Mouse (Mus musculus): ENCODE results near the gene Fbxl7. TPM values are rescaled to one million over a fixed set of nuclear protein-coding genes. Genes with fewer than 3 reads are reported as not detected.
"Not testable (repeated sequence)": the region's sequence is repeated elsewhere in the genome, so short reads cannot be mapped to it uniquely, and the experiment has no call there.

The Fbxl7 gene
- polyA plus RNA-seq, 1 experiment: 1.7 TPM

DNA sequence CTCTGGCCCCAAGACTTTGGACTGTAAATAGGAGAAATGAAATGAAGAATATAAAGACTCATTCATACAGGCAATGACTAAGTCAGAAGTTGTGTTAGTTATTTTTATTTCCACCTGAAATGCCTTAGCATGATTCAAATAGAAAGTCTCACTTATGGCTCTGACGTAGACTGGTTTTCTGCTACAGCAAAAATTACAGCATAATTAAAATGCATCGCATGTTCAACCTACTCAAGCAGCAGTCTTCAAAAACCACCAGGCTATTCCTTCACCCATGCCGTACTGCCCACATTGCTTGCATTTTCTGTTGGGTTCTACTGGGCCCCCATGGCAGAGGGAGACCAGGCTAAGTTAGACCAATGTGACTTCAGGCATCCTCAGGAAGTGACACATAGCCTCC, 146.9 kb downstream of the Fbxl7 start:
- H3K27ac ChIP-seq (ENCODE audit: insufficient read depth, low read length): no peak overlapping the region
- no peak for TF ChIP-seq CTCF (IDR thresholded peaks at IDR 0.05; ENCODE audit: extremely low read depth, insufficient read depth, insufficient read length, insufficient replicate concordance)
- TF ChIP-seq POLR2A (IDR thresholded peaks at IDR 0.05; ENCODE audit: low read depth, low read length): no peak
- no peak for DNase-seq (ENCODE audit: low read depth in 1 of 2, low spot score in 2 of 2)
- no peaks in the 10 kb centered on the region for H3K4me1 ChIP-seq (ENCODE audit: control insufficient read depth, insufficient read depth, insufficient read length)
- no peak overlapping the region for H3K4me3 ChIP-seq (ENCODE audit: extremely low read depth, insufficient read depth, insufficient read length)
- no peaks in the 10 kb centered on the region for H3K27me3 ChIP-seq (ENCODE audit: control insufficient read depth, insufficient read depth, low read length)
- 93% methylated on average over 3 of the region's 3 CpGs for WGBS
- H3K36me3 ChIP-seq (ENCODE audit: control insufficient read depth, insufficient read depth, low read length): no peaks in the 10 kb centered on the region

- no peak for DNase-seq (ENCODE audit: low read depth in 1 of 2, low spot score in 2 of 2)
- TF ChIP-seq CTCF (IDR thresholded peaks at IDR 0.05; ENCODE audit: extremely low read depth, insufficient read depth, insufficient read length, insufficient replicate concordance) (no peak), POLR2A (IDR thresholded peaks at IDR 0.05; ENCODE audit: low read depth, low read length) (no peak)
- no peak overlapping the region for H3K27ac ChIP-seq (ENCODE audit: insufficient read depth, low read length)
- WGBS: 81% methylated on average over 2 of the region's 2 CpGs
- no peaks in the 10 kb centered on the region for H3K36me3 ChIP-seq (ENCODE audit: control insufficient read depth, insufficient read depth, low read length)
- H3K4me3 ChIP-seq (ENCODE audit: extremely low read depth, insufficient read depth, insufficient read length): no peak overlapping the region
- H3K27me3 ChIP-seq (ENCODE audit: control insufficient read depth, insufficient read depth, low read length): no peaks in the 10 kb centered on the region
- H3K4me1 ChIP-seq (ENCODE audit: control insufficient read depth, insufficient read depth, insufficient read length): no peaks in the 10 kb centered on the region
Observed at GRCm38 (mm10) chr15:26732366-26732765, 163.0 kb downstream of the Fbxl7 start.

DNA sequence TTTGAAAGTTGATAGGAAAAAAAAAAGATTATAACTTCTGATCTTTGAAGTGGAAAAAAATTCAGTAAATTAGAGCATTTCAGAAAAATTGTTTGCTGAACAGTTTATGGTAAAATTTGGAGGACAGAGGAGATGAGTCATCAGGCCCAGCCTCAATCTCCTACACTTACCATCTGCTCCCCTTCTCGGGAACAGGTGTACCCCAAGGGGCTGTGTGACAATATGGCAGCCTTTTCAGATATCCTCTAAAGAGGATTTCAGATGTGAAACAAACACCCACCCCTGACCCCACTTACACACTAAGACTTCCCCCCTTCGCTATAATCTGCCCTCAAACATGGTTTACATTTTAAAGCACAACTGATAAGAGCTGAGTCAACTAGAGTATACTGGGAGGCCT, 164.6 kb downstream of the Fbxl7 start:
- no peak for TF ChIP-seq CTCF (IDR thresholded peaks at IDR 0.05; ENCODE audit: extremely low read depth, insufficient read depth, insufficient read length, insufficient replicate concordance)
- H3K27me3 ChIP-seq (ENCODE audit: control insufficient read depth, insufficient read depth, low read length): no peaks in the 10 kb centered on the region
- WGBS: 71% methylated on average over 2 of the region's 2 CpGs

DNA sequence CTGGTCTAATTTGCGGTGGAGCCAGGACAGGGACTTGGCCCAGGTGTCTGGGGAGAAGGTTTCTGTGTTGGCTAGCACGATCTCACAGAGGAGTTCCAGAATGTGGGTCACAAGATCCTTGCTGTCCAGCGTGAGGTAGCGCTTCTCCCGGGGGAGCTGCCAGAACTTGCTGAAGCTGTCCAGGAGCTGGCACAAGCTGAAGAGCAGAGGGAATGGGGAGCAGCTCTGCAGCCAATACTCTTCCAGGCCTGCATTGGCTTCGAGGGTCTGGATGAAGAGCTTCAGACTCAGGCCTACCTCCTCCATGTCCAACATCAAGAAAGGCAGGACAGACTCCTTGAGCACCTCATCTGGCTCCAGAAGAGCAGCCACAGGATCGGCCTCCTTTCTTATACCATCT, 166.0 kb downstream of the Fbxl7 start:
- H3K27me3 ChIP-seq (ENCODE audit: control insufficient read depth, insufficient read depth, low read length); DNase-seq (ENCODE audit: low read depth in 1 of 2, low spot score in 2 of 2); H3K4me3 ChIP-seq (ENCODE audit: extremely low read depth, insufficient read depth, insufficient read length); H3K27ac ChIP-seq (ENCODE audit: insufficient read depth, low read length); H3K4me1 ChIP-seq (ENCODE audit: control insufficient read depth, insufficient read depth, insufficient read length); H3K36me3 ChIP-seq (ENCODE audit: control insufficient read depth, insufficient read depth, low read length): not testable (repeated sequence)
- WGBS: 88% methylated on average over 6 of the region's 7 CpGs

More for the DNA sequence above, 164.6 kb downstream of the Fbxl7 start:
- no peak for DNase-seq (ENCODE audit: low read depth in 1 of 2, low spot score in 2 of 2)
- Histone ChIP-seq H3K36me3 (ENCODE audit: control insufficient read depth, insufficient read depth, low read length) (no peaks in the 10 kb centered on the region), H3K4me1 (ENCODE audit: control insufficient read depth, insufficient read depth, insufficient read length) (no peaks in the 10 kb centered on the region), H3K27ac (ENCODE audit: insufficient read depth, low read length) (no peak overlapping the region), H3K4me3 (ENCODE audit: extremely low read depth, insufficient read depth, insufficient read length) (no peak overlapping the region)

DNA sequence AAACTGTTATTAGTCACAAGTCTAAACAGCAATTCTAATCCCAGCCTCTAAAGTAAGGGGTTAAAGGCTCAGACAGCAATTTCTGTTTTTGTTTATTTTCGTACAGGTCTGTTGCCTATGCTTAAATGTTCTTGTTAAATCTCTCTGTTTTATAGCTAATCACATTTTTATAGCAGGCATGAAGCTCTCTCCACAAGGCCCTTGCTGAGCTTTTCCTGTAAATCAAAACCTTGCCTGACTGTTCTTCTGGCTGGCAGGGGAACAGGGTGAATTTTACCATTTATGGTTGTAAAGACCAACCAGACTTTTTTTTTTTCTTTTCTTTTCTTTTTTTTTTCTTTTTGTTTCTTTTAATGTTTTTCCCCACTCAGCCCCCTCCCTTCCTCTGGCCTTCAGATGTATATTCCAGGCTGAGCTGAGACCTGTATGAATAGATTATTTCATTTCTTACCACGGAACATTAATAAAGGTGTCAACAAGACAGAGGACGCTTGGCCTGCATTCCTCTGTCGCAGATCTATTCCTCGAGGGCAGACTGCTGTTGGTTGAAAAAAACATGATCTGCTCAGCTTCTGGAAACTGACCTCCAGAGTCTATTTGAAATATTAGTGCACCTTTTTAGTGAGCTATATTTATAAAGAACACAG, 176.9 kb downstream of the Fbxl7 start:
- H3K27me3 ChIP-seq (ENCODE audit: control insufficient read depth, insufficient read depth, low read length): no peaks in the 10 kb centered on the region
- TF ChIP-seq POLR2A (IDR thresholded peaks at IDR 0.05; ENCODE audit: low read depth, low read length): no peak
- no peak for DNase-seq (ENCODE audit: low read depth in 1 of 2, low spot score in 2 of 2)
- H3K36me3 ChIP-seq (ENCODE audit: control insufficient read depth, insufficient read depth, low read length): no peaks in the 10 kb centered on the region
- H3K27ac ChIP-seq (ENCODE audit: insufficient read depth, low read length): no peak overlapping the region
- WGBS: 75% methylated on average over 5 of the region's 5 CpGs
- H3K4me3 ChIP-seq (ENCODE audit: extremely low read depth, insufficient read depth, insufficient read length): no peak overlapping the region
- H3K4me1 ChIP-seq (ENCODE audit: control insufficient read depth, insufficient read depth, insufficient read length): no peaks in the 10 kb centered on the region

DNA sequence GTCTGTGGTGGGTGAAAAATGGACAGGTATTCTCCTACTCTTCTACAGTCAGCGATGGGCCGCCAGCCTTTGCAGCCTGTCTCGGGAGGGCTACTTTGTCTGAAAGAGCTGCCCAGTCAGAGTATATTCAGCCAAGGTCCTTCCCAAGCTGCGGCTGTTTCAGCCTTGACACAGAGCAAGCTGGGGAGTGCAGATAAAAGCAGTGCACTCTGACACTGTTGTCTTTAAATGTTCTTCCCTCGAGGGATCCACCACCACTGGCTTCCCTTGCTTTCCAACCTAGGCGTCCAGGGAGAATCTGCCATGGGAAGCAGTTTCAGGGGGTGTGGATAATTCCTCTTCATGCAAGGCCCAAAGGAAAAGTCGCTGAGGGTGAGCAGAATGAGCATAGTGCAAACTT, 177.4 kb downstream of the Fbxl7 start:
- H3K36me3 ChIP-seq (ENCODE audit: control insufficient read depth, insufficient read depth, low read length): no peaks in the 10 kb centered on the region
- no peak for DNase-seq (ENCODE audit: low read depth in 1 of 2, low spot score in 2 of 2)
- no peak for TF ChIP-seq CTCF (IDR thresholded peaks at IDR 0.05; ENCODE audit: extremely low read depth, insufficient read depth, insufficient read length, insufficient replicate concordance)
- no peak for TF ChIP-seq POLR2A (IDR thresholded peaks at IDR 0.05; ENCODE audit: low read depth, low read length)
- no peaks in the 10 kb centered on the region for H3K4me1 ChIP-seq (ENCODE audit: control insufficient read depth, insufficient read depth, insufficient read length)
- no peak overlapping the region for H3K4me3 ChIP-seq (ENCODE audit: extremely low read depth, insufficient read depth, insufficient read length)
- H3K27ac ChIP-seq (ENCODE audit: insufficient read depth, low read length): peak overlapping the region; percentile 4; the same call in 1 of the 2 replicates
- 80% methylated on average over 7 of the region's 7 CpGs for WGBS
- no peaks in the 10 kb centered on the region for H3K27me3 ChIP-seq (ENCODE audit: control insufficient read depth, insufficient read depth, low read length)

DNA sequence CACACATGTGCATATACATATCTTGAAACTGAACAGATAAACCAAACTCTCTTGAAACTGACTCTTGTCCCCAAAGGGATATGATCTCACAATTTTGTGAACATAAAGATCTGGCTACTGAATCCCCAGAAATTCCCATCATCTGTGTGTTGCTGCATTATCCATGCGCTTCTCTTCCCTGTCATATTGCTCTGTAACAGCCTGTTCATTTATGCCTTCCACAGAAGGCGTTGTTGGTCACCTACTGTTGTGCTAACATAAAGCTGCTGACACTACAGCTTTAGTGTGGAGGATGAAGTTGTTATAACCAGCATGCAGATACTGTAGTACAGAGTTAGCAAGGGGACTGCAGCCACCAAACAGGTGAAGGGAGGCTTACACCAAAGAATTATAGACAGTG, 179.2 kb downstream of the Fbxl7 start:
- no peak for TF ChIP-seq POLR2A (IDR thresholded peaks at IDR 0.05; ENCODE audit: low read depth, low read length)
- TF ChIP-seq CTCF (IDR thresholded peaks at IDR 0.05; ENCODE audit: extremely low read depth, insufficient read depth, insufficient read length, insufficient replicate concordance): no peak
- 93% methylated on average over 2 of the region's 2 CpGs for WGBS
- H3K36me3 ChIP-seq (ENCODE audit: control insufficient read depth, insufficient read depth, low read length): no peaks in the 10 kb centered on the region
- no peaks in the 10 kb centered on the region for H3K4me1 ChIP-seq (ENCODE audit: control insufficient read depth, insufficient read depth, insufficient read length)
- DNase-seq (ENCODE audit: low read depth in 1 of 2, low spot score in 2 of 2): no peak
- no peak overlapping the region for H3K4me3 ChIP-seq (ENCODE audit: extremely low read depth, insufficient read depth, insufficient read length)
- no peaks in the 10 kb centered on the region for H3K27me3 ChIP-seq (ENCODE audit: control insufficient read depth, insufficient read depth, low read length)
- no peak overlapping the region for H3K27ac ChIP-seq (ENCODE audit: insufficient read depth, low read length)

Measured in spleen, adult 2 months (tissue).